Mouse (Mus musculus): ENCODE data around the gene Rassf8.

DNA sequence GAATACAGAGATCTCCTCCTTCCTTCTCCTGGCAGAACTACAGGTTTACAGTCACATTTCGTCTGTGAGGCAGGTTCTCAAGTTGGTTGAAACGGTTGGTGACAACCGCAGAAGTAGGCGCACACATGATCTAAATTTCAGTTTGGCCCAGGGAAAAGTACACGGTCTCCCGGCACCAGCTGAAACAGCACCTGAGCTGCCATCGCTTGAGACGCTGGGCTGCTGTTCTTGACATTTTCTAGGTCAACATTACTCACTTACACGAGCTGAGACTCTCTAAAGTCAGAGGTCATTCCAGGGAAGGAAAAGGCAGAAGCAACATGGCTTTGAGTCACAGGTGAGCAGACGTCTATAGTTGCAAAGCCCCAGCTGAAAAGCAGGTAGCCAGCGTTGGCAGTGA lies 105.4 kb downstream of the Rassf8 start:
- no peak for TF ChIP-seq POLR2A (IDR thresholded peaks at IDR 0.05; ENCODE audit: insufficient read length, low read depth)
- no peak for TF ChIP-seq MYOG (IDR thresholded peaks at IDR 0.05; ENCODE audit: control insufficient read depth in 1 of 3, insufficient read depth in 1 of 3, insufficient read length in 2 of 3, low read depth in 2 of 3)
- no peak for TF ChIP-seq USF1 (IDR thresholded peaks at IDR 0.05; ENCODE audit: low read depth)
- TF ChIP-seq TCF12 (IDR thresholded peaks at IDR 0.05; ENCODE audit: insufficient read depth, poor library complexity, severe bottlenecking): no peak
- TF ChIP-seq REST (IDR thresholded peaks at IDR 0.05; ENCODE audit: insufficient read depth, insufficient read length): no peak
- no peak for TF ChIP-seq MYOD1 (IDR thresholded peaks at IDR 0.05; ENCODE audit: control insufficient read depth in 1 of 3, insufficient read length in 2 of 3, low read depth in 2 of 3)
- no peak for TF ChIP-seq MAX (IDR thresholded peaks at IDR 0.05; ENCODE audit: low read depth)
- no peak for TF ChIP-seq POLR2AphosphoS2 (IDR thresholded peaks at IDR 0.05; ENCODE audit: insufficient read length, low read depth)
- no peak for TF ChIP-seq CEBPB (IDR thresholded peaks at IDR 0.05; ENCODE audit: insufficient read depth, poor library complexity, severe bottlenecking)
- no peak for TF ChIP-seq TCF3 (IDR thresholded peaks at IDR 0.05; ENCODE audit: insufficient read length, low read depth)
- TF ChIP-seq E2F4 (IDR thresholded peaks at IDR 0.05; ENCODE audit: insufficient read depth): no peak
- no peak for TF ChIP-seq SRF (IDR thresholded peaks at IDR 0.05; ENCODE audit: control insufficient read depth, insufficient read length, low read depth)

Measured in myocyte (in vitro differentiated cells).